Mouse (Mus musculus): ENCODE results near the gene Krtap28-13.

Krtap28-13 gene

GRCm38 (mm10) chr1:83060643-83061042 lies at the start of gene Krtap28-13:
TSS of gene Krtap28-13 (plus strand) at chr1:83060930.
- no peak for DNase-seq (ENCODE audit: low read depth, low spot score)

- no peak for DNase-seq (ENCODE audit: low read depth, low spot score)
Measured at GRCm38 (mm10) chr1:83014477-83014876, 46.3 kb upstream of the Krtap28-13 start.

- DNase-seq (ENCODE audit: low read depth, low spot score) = no peak
Measured at GRCm38 (mm10) chr1:83015329-83015879, 45.3 kb upstream of the Krtap28-13 start.

- no peak for DNase-seq (ENCODE audit: low read depth, low spot score)
Measured at GRCm38 (mm10) chr1:83016556-83016955, 44.2 kb upstream of the Krtap28-13 start.

GRCm38 (mm10) chr1:83031950-83032349 lies 28.8 kb upstream of the Krtap28-13 start:
- DNase-seq (ENCODE audit: low read depth, low spot score) = no peak

- no peak for DNase-seq (ENCODE audit: low read depth, low spot score)
Measured at GRCm38 (mm10) chr1:83032508-83032907, 28.2 kb upstream of the Krtap28-13 start.

GRCm38 (mm10) chr1:83034509-83034908 lies 26.2 kb upstream of the Krtap28-13 start:
- no peak for DNase-seq (ENCODE audit: low read depth, low spot score)

- no peak for DNase-seq (ENCODE audit: low read depth, low spot score)
Measured at GRCm38 (mm10) chr1:83036892-83037667, 23.6 kb upstream of the Krtap28-13 start.

- peak; percentile 59 for DNase-seq (ENCODE audit: low read depth, low spot score)
Measured at GRCm38 (mm10) chr1:83038109-83038672, 22.5 kb upstream of the Krtap28-13 start, which contains the start of gene Slc19a3. TSS of gene Slc19a3 (minus strand) at chr1:83038448.

- peak; percentile 27 for DNase-seq (ENCODE audit: low read depth, low spot score)
Measured at GRCm38 (mm10) chr1:83039080-83039479, 21.6 kb upstream of the Krtap28-13 start.

GRCm38 (mm10) chr1:83042380-83042779 lies 18.4 kb upstream of the Krtap28-13 start, which contains the start of gene Krtap28-10:
TSS of gene Krtap28-10 (minus strand) at chr1:83042480.
- DNase-seq (ENCODE audit: low read depth, low spot score) = no peak

GRCm38 (mm10) chr1:83044882-83045427 lies 15.8 kb upstream of the Krtap28-13 start, which contains the start of gene Gm47969:
TSS of gene Gm47969 (plus strand) at chr1:83044932.
- no peak for DNase-seq (ENCODE audit: low read depth, low spot score)

- no peak for DNase-seq (ENCODE audit: low read depth, low spot score)
Measured at GRCm38 (mm10) chr1:83058481-83058880, 2.2 kb upstream of the Krtap28-13 start.

- DNase-seq (ENCODE audit: low read depth, low spot score) = no peak
Measured at GRCm38 (mm10) chr1:83059278-83059677, 1.5 kb upstream of the Krtap28-13 start, which contains the start of gene A030005K14Rik. TSS of gene A030005K14Rik (minus strand) at chr1:83059378.

- peak; percentile 58 for DNase-seq (ENCODE audit: low read depth, low spot score)
Measured at GRCm38 (mm10) chr1:83064851-83065250, 4.1 kb downstream of the Krtap28-13 start.

GRCm38 (mm10) chr1:83066577-83066976 lies 5.8 kb downstream of the Krtap28-13 start:
- DNase-seq (ENCODE audit: low read depth, low spot score) = no peak

GRCm38 (mm10) chr1:83067205-83067604 lies 6.5 kb downstream of the Krtap28-13 start:
- DNase-seq (ENCODE audit: low read depth, low spot score) = no peak

- DNase-seq (ENCODE audit: low read depth, low spot score) = no peak
Measured at GRCm38 (mm10) chr1:83075526-83076189, 14.9 kb downstream of the Krtap28-13 start.

GRCm38 (mm10) chr1:83076190-83076917 lies 15.6 kb downstream of the Krtap28-13 start:
- DNase-seq (ENCODE audit: low read depth, low spot score) = peak; percentile 66

- no peak for DNase-seq (ENCODE audit: low read depth, low spot score)
Measured at GRCm38 (mm10) chr1:83077016-83077415, 16.3 kb downstream of the Krtap28-13 start.

- DNase-seq (ENCODE audit: low read depth, low spot score) = no peak
Measured at GRCm38 (mm10) chr1:83084790-83085189, 24.1 kb downstream of the Krtap28-13 start.
